Mouse (Mus musculus) lung, embryonic 16.5 days (tissue): Measurements from ENCODE around the gene Cdkal1. TPM values are rescaled to one million over a fixed set of nuclear protein-coding genes. Genes with fewer than 3 reads are reported as not detected.

Experiments
- ATAC-seq: fragments of 200-750 bp; cut with Nextera tagmentation; 2 replicates; pipeline ENCODE4 v1.8.0; 2017; ENCODE audit warnings: low read depth, mild to moderate bottlenecking, moderate library complexity
- H3K27ac ChIP-seq: fragments of 300-500 bp; sonication (generic); 2 replicates; pipeline ENCODE4 v1.5.1; 2014; ENCODE audit warnings: mild to moderate bottlenecking, control low read depth, low read length
- H3K27me3 ChIP-seq: fragments of 300-500 bp; sonication (generic); 2 replicates; pipeline ENCODE4 v1.6.1; 2014; ENCODE audit warnings: low read depth, low read length, mixed read lengths; ENCODE audit not compliant: control insufficient read depth, insufficient read depth
- H3K36me3 ChIP-seq: fragments of 300-500 bp; sonication (generic); 2 replicates; pipeline ENCODE4 v1.6.1; 2014; ENCODE audit warnings: low read length; ENCODE audit not compliant: control insufficient read depth, insufficient read depth
- H3K4me1 ChIP-seq: fragments of 300-500 bp; sonication (generic); replicated peaks from 2 replicates; pipeline ENCODE4 v1.6.1; 2014; ENCODE audit warnings: low read length, mixed read lengths; ENCODE audit not compliant: control insufficient read depth, insufficient read depth
- H3K4me2 ChIP-seq: fragments of 300-500 bp; sonication (generic); 2 replicates; pipeline ENCODE4 v1.6.1; 2014; ENCODE audit warnings: low read depth, low read length, control low read depth
- H3K4me3 ChIP-seq: fragments of 300-500 bp; sonication (generic); 2 replicates; pipeline ENCODE4 v1.5.1; 2014; ENCODE audit warnings: mild to moderate bottlenecking, low read length, control low read depth
- H3K9ac ChIP-seq: fragments of 300-500 bp; sonication (generic); 2 replicates; pipeline ENCODE4 v1.6.1; 2014; ENCODE audit warnings: low read length, control low read depth
- H3K9me3 ChIP-seq: fragments of 300-500 bp; sonication (generic); 2 replicates; pipeline ENCODE4 v1.6.1; 2016; ENCODE audit warnings: low read length; ENCODE audit not compliant: control insufficient read depth
- WGBS: fragments of 180-500 bp; shearing (Covaris S2); extraction: QIAGEN DNeasy Blood & Tissue Kit; methylation state at CpG from one replicate; pipeline ENCODE4 v1.1.7; 2014; 5-methylcytosine and 5-hydroxymethylcytosine counted together
- polyA plus RNA-seq: library from polyadenylated mRNA; unstranded; fragments of >200 nt; fragmentation: Nextera tagmentation; extraction: Ambion mirVana; gene quantifications from 2 replicates; pipeline ENCODE4 v1.2.1, GENCODE M21; 2015

Gene Cdkal1
- polyA plus RNA-seq, 1 experiment from 2014 or later: 32.1 TPM

DNA sequence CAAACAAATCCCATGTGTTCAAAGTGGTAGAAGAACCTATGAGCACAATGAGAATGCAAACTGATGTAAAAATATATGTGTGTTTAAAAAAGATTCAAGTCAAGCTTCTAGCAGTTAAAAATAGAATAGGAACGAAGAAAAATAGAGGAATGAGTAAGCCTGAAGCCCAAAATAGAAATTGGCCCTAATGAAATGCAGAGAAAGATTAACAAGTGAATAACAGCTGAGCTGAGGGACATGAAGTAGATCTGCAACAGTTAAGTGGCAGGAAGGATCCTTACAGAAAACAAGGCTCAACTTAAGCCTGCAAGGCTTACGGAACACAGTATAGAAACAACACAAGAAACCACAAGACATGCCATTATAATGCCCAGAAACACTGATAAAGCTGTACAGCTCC lies 205.9 kb downstream of the Cdkal1 start:
- H3K27ac ChIP-seq: no peak overlapping the region

DNA sequence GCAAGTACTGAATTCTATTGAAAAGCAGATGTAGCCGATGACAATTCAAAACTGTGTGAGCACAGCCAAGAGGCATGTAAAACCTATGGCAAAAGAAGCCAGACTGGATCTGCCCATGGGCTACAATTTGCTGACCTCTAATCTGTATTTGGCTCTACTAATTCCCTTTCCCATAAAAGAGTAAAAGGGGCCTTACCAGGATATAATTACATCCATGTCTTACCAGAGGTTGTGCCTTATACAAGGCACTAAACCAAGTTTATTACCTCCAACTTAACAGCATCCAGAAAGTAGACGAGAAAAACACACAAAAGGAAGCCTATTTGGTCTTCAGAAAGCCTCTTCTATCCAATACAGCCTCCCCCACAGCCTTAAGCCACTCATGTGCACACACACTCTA lies 213.2 kb downstream of the Cdkal1 start:
- H3K9ac ChIP-seq: no peak overlapping the region
- H3K36me3 ChIP-seq: no peaks in the 10 kb centered on the region
- no peaks in the 10 kb centered on the region for H3K9me3 ChIP-seq
- 88% methylated on average over 2 of the region's 2 CpGs for WGBS
- no peak overlapping the region for H3K4me2 ChIP-seq
- no peak overlapping the region for H3K27ac ChIP-seq
- ATAC-seq: no peak
- H3K4me1 ChIP-seq: peaks cover 3% of the 10 kb centered on the region; the same call in 1 of the 2 replicates
- H3K27me3 ChIP-seq: no peaks in the 10 kb centered on the region
- H3K4me3 ChIP-seq: no peak overlapping the region

More for the DNA sequence above, 205.9 kb downstream of the Cdkal1 start:
- Histone ChIP-seq H3K36me3 (no peaks in the 10 kb centered on the region), H3K27me3 (no peaks in the 10 kb centered on the region), H3K4me2 (no peak overlapping the region), H3K9me3 (no peaks in the 10 kb centered on the region), H3K4me3 (no peak overlapping the region), H3K9ac (no peak overlapping the region), H3K4me1 (peaks cover 3% of the 10 kb centered on the region)
- no peak for ATAC-seq
- WGBS: 74% methylated on average over 2 of the region's 2 CpGs

DNA sequence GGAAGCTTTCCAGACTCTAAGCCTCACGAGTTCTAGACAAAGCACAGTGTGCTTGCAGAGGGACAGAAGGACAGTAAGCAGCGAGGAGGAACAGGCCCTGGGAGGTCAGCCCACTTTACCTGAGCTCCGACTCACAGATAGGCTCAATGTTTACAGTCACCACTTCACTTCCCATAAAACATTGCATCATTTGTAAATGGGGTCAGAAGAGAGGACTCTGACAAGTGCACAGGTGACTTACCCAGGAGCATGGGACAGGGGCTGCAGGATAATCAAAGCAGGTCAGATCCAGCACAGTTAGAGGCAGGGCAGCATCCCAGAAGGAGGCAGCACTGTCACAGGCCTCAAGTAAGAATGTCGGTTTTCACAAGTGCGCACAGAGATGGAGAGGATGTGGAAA lies 214.3 kb downstream of the Cdkal1 start:
- no peak overlapping the region for H3K4me3 ChIP-seq

DNA sequence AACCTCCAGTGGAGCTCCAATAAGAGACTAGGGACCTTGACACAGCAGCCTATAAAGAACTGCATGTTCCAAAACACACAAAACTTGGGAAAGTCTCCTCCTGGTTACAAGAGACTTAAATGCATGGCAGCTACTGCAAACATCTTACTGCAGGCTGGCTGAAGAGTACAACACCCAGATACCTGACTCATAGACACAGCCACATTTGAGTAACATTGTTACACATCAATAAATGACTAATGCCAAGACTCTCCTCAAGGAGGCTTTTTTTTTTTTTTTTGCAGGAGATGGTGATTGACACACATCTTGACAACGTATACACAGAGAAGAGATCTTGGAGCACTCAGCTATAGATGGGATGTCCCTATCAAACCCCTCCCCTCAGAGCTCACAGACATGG lies 215.3 kb downstream of the Cdkal1 start:
- Histone ChIP-seq H3K4me2 (no peak overlapping the region), H3K9me3 (no peaks in the 10 kb centered on the region), H3K9ac (no peak overlapping the region), H3K36me3 (no peaks in the 10 kb centered on the region), H3K4me3 (no peak overlapping the region), H3K27me3 (no peaks in the 10 kb centered on the region), H3K27ac (no peak overlapping the region), H3K4me1 (no peaks in the 10 kb centered on the region)
- 61% methylated on average over 1 of the region's 1 CpGs for WGBS
- ATAC-seq: no peak

More for the DNA sequence above, 214.3 kb downstream of the Cdkal1 start:
- Histone ChIP-seq H3K4me1 (no peaks in the 10 kb centered on the region), H3K4me2 (no peak overlapping the region), H3K27ac (no peak overlapping the region), H3K9ac (no peak overlapping the region), H3K27me3 (no peaks in the 10 kb centered on the region), H3K36me3 (no peaks in the 10 kb centered on the region), H3K9me3 (no peaks in the 10 kb centered on the region)
- 62% methylated on average over 5 of the region's 5 CpGs for WGBS
- no peak for ATAC-seq

- Histone ChIP-seq H3K27me3 (no peaks in the 10 kb centered on the region), H3K36me3 (no peaks in the 10 kb centered on the region), H3K9me3 (no peaks in the 10 kb centered on the region), H3K4me1 (no peaks in the 10 kb centered on the region), H3K9ac (no peak overlapping the region), H3K4me3 (no peak overlapping the region), H3K27ac (no peak overlapping the region), H3K4me2 (no peak overlapping the region)
- ATAC-seq: no peak
- 63% methylated on average over 4 of the region's 4 CpGs for WGBS
Measured at GRCm38 (mm10) chr13:29638303-29638702, 217.2 kb downstream of the Cdkal1 start.

GRCm38 (mm10) chr13:29637788-29638187 lies 217.7 kb downstream of the Cdkal1 start:
- Histone ChIP-seq H3K9me3 (no peaks in the 10 kb centered on the region), H3K9ac (no peak overlapping the region), H3K36me3 (no peaks in the 10 kb centered on the region), H3K4me2 (no peak overlapping the region), H3K27ac (0 out of 2 replicates have a peak overlapping the region, but pooled peaks have one; percentile 4), H3K4me3 (no peak overlapping the region), H3K4me1 (no peaks in the 10 kb centered on the region), H3K27me3 (no peaks in the 10 kb centered on the region)
- no peak for ATAC-seq
- 38% methylated on average over 6 of the region's 6 CpGs for WGBS

DNA sequence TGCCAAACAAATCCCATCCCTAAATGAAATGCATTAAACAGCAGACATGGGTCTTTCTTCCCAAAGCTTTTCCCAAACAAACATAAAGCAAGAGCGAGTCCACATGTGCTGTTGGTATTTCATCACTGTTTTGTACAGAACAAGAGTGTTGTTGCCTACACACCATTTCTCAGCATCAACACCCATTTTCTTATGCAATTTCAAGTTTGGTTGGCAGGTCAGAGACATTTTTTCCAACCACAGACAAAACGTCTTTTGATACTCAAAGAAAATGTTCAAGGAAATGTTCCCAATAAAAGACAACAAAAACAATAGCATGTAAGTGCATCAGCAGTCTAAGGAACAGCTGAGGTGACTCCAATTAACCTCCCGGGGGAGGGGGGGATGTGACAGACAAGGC lies 219.9 kb downstream of the Cdkal1 start:
- Histone ChIP-seq H3K27me3 (no peaks in the 10 kb centered on the region), H3K4me2 (no peak overlapping the region), H3K27ac (no peak overlapping the region), H3K9ac (no peak overlapping the region), H3K9me3 (no peaks in the 10 kb centered on the region), H3K36me3 (no peaks in the 10 kb centered on the region), H3K4me3 (no peak overlapping the region), H3K4me1 (no peaks in the 10 kb centered on the region)
- WGBS: 70% methylated on average over 3 of the region's 3 CpGs
- no peak for ATAC-seq

- Histone ChIP-seq H3K4me2 (no peak overlapping the region), H3K27me3 (no peaks in the 10 kb centered on the region), H3K36me3 (no peaks in the 10 kb centered on the region), H3K4me3 (no peak overlapping the region), H3K9me3 (no peaks in the 10 kb centered on the region), H3K27ac (peak overlapping the region; percentile 41; the same call in 1 of the 2 replicates), H3K9ac (no peak overlapping the region), H3K4me1 (no peaks in the 10 kb centered on the region)
- 58% methylated on average over 5 of the region's 5 CpGs for WGBS
- ATAC-seq: peak; percentile 62
Measured at GRCm38 (mm10) chr13:29631342-29631741, 224.1 kb downstream of the Cdkal1 start.

GRCm38 (mm10) chr13:29628607-29629006 lies 226.9 kb downstream of the Cdkal1 start:
- Histone ChIP-seq H3K9ac (no peak overlapping the region), H3K27me3 (no peaks in the 10 kb centered on the region), H3K4me2 (no peak overlapping the region), H3K36me3 (no peaks in the 10 kb centered on the region), H3K4me3 (no peak overlapping the region), H3K4me1 (no peaks in the 10 kb centered on the region), H3K27ac (no peak overlapping the region), H3K9me3 (no peaks in the 10 kb centered on the region)
- ATAC-seq: peak; percentile 73; the same call in 1 of the 2 replicates
- 46% methylated on average over 5 of the region's 5 CpGs for WGBS
